Mouse (Mus musculus) CH12.LX (cell line): ENCODE data around the gene Chuk.

Source experiments
- CHD1 ChIP-seq: IDR thresholded peaks from 2 replicates; pipeline ENCODE4 v1.6.1; 2012; ENCODE audit warnings: low read depth, low read length, improper control_type of control experiment, inconsistent platforms
- CTCF ChIP-seq, 2 experiments: IDR thresholded peaks in 1 of 2; conservative IDR thresholded peaks in 1 of 2; 2 replicates each; pipeline ENCODE4 v1.5.1; 2011 to 2012; ENCODE audit warnings: low read depth in 2 of 2, low read length in 2 of 2, improper control_type of control experiment in 1 of 2, inconsistent platforms in 1 of 2, mild to moderate bottlenecking in 1 of 2, moderate library complexity in 1 of 2
- EP300 ChIP-seq: IDR thresholded peaks from 2 replicates; pipeline ENCODE4 v1.6.1; 2011; ENCODE audit warnings: low read length, improper control_type of control experiment
- MEF2A ChIP-seq: IDR thresholded peaks from 2 replicates; pipeline ENCODE4 v1.6.1; 2014; ENCODE audit warnings: low read depth, mild to moderate bottlenecking, inconsistent platforms, low read length, improper control_type of control experiment, borderline replicate concordance
- NELFE ChIP-seq: IDR thresholded peaks from 2 replicates; pipeline ENCODE4 v1.6.1; 2011; ENCODE audit warnings: low read depth, low read length, improper control_type of control experiment
- PAX5 ChIP-seq: IDR thresholded peaks from 2 replicates; pipeline ENCODE4 v1.6.1; 2012; ENCODE audit warnings: low read length, inconsistent platforms, mixed read lengths
- POLR2A ChIP-seq: IDR thresholded peaks from 2 replicates; pipeline ENCODE4 v1.6.1; 2011; ENCODE audit warnings: low read depth, mild to moderate bottlenecking, improper control_type of control experiment, low read length
- USF1 ChIP-seq: IDR thresholded peaks from 2 replicates; pipeline ENCODE4 v1.6.1; 2014; ENCODE audit warnings: low read depth, mild to moderate bottlenecking, inconsistent platforms, low read length, improper control_type of control experiment
- ZMIZ1 ChIP-seq: IDR thresholded peaks from 2 replicates; pipeline ENCODE4 v1.6.1; 2012; ENCODE audit warnings: low read depth, mild to moderate bottlenecking, inconsistent platforms, low read length, improper control_type of control experiment
- ZNF384 ChIP-seq: IDR thresholded peaks from 2 replicates; pipeline ENCODE4 v1.6.1; 2012; ENCODE audit warnings: low read depth, low read length, improper control_type of control experiment, inconsistent platforms

- no peak for TF ChIP-seq CTCF (conservative IDR thresholded peaks at IDR 0.05 in 1 of 2, IDR thresholded peaks at IDR 0.05 in 1 of 2; ENCODE audit: low read depth in 2 of 2, low read length in 2 of 2)
- no peak for TF ChIP-seq USF1
- TF ChIP-seq ZNF384 = no peak
- TF ChIP-seq EP300 = no peak
- no peak for TF ChIP-seq PAX5
- no peak for TF ChIP-seq POLR2A
- no peak for TF ChIP-seq NELFE
- no peak for TF ChIP-seq MEF2A
- TF ChIP-seq CHD1 = no peak
- no peak for TF ChIP-seq ZMIZ1
These were observed 65.2 kb downstream of the Chuk start for GRCm38 (mm10) chr19:44042121-44042520.
